Mouse (Mus musculus) midbrain, embryonic 12.5 days (tissue): ENCODE measurements around the gene Sub1. TPM values are rescaled to one million over a fixed set of nuclear protein-coding genes. Genes with fewer than 3 reads are reported as not detected.

Experiments
- ATAC-seq: fragments of 200-750 bp; cut with Nextera tagmentation; 2 replicates; pipeline ENCODE4 v1.8.0; 2017; ENCODE audit warnings: low read depth, moderate TSS enrichment, moderate library complexity; ENCODE audit not compliant: low FRiP score
- H3K27ac ChIP-seq: fragments of 300-500 bp; sonication (generic); replicated peaks from 2 replicates; pipeline ENCODE4 v1.5.1; 2016; ENCODE audit warnings: mild to moderate bottlenecking
- H3K27me3 ChIP-seq: fragments of 300-500 bp; sonication (generic); 2 replicates; pipeline ENCODE4 v1.6.1; 2016; ENCODE audit warnings: mild to moderate bottlenecking
- H3K36me3 ChIP-seq: fragments of 300-500 bp; sonication (generic); 2 replicates; pipeline ENCODE4 v1.6.1; 2016
- H3K4me1 ChIP-seq: fragments of 300-500 bp; sonication (generic); 2 replicates; pipeline ENCODE4 v1.6.1; 2016
- H3K4me2 ChIP-seq: fragments of 300-500 bp; sonication (generic); replicated peaks from 2 replicates; pipeline ENCODE4 v1.6.1; 2016; ENCODE audit warnings: mild to moderate bottlenecking, moderate library complexity
- H3K4me3 ChIP-seq: fragments of 300-500 bp; sonication (generic); 2 replicates; pipeline ENCODE4 v1.5.1; 2016; ENCODE audit warnings: mild to moderate bottlenecking
- H3K9ac ChIP-seq: fragments of 300-500 bp; sonication (generic); replicated peaks from 2 replicates; pipeline ENCODE4 v1.6.1; 2016; ENCODE audit warnings: mild to moderate bottlenecking, moderate library complexity
- H3K9me3 ChIP-seq: fragments of 300-500 bp; sonication (generic); 2 replicates; pipeline ENCODE4 v1.6.1; 2016; ENCODE audit warnings: mild to moderate bottlenecking
- WGBS: fragments of 180-500 bp; shearing (Covaris S2); methylation state at CpG from one replicate; pipeline ENCODE4 v1.1.7; 2016; 5-methylcytosine and 5-hydroxymethylcytosine counted together
- polyA plus RNA-seq: library from polyadenylated mRNA; unstranded; fragments of >200 nt; fragmentation: Nextera tagmentation; extraction: Ambion mirVana; gene quantifications from 2 replicates; pipeline ENCODE4 v1.2.1, GENCODE M21; 2016

Sub1 gene
- polyA plus RNA-seq, 1 experiment from 2014 or later, result 665 TPM

DNA sequence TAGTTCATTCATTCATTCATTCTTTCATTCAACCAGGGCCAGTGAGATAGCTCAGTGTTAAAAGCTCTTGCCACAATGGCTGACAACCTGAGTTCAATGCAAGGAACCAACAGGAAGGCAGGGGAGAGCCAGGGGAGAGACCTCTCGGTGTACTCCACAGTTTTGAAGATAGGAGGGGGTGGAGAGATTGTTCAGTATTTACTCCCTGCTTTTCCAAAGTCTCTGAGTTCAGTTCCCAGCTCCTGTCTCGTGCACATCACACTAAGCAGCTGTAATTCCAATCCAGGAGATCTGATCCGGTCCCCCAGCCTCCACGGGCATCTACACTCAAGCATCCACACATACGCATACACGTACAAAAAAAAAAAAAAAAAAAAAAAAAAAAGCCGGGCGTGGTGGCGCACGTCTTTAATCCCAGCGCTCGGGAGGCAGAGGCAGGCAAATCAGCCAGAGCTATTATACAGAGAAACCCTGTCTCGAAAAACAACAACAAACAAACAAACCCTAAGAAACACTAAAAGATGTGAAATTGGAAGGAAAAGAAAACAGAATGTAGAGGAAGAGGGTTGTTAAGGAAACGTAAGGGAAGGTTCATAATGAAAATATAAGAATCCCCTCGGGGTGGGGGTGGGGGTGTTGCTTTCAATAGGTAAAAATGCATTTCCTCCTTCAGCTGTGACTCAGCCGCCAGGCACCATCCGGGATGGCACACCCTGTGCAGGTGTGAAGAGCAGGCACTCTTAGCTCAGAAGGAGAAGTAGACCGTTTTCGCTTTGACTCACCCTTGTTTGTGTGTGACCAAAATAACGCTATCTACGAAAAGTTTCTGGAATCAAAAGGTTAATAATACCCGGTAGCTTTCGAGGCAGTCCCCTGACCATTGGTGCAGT, 13.2 kb upstream of the Sub1 start:
- Histone ChIP-seq H3K9me3 (no peaks in the 10 kb centered on the region), H3K4me2 (peak overlapping the region; percentile 23), H3K4me1 (no peaks in the 10 kb centered on the region), H3K27me3 (no peaks in the 10 kb centered on the region), H3K27ac (no peak overlapping the region), H3K9ac (no peak overlapping the region), H3K4me3 (no peak overlapping the region), H3K36me3 (no peaks in the 10 kb centered on the region)
- 73% methylated on average over 23 of the region's 23 CpGs for WGBS
- ATAC-seq, result no peak

DNA sequence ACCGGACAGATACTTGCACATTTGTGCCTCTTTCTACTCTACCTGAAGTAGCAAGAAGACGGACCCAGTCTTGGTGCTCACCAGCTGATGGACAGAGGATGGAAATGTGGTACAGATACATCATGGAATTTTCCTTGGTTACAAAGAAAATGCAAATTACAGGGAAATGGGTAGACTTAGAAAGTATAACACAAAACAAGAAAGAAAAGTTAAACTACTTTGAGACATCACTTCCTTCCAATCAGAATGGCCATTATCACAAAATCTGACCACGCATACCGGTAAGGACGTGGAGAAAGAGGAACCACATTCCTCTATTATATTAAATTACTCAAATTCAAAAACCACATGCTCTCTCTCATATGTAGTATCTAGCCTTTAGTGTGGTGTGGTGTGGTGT, 12.1 kb upstream of the Sub1 start:
- no peak overlapping the region for H3K4me2 ChIP-seq
- no peaks in the 10 kb centered on the region for H3K36me3 ChIP-seq
- 95% methylated on average over 5 of the region's 5 CpGs for WGBS
- no peaks in the 10 kb centered on the region for H3K27me3 ChIP-seq
- no peak for ATAC-seq
- no peak overlapping the region for H3K9ac ChIP-seq
- H3K9me3 ChIP-seq, result no peaks in the 10 kb centered on the region
- no peaks in the 10 kb centered on the region for H3K4me1 ChIP-seq
- H3K4me3 ChIP-seq, result no peak overlapping the region
- no peak overlapping the region for H3K27ac ChIP-seq

DNA sequence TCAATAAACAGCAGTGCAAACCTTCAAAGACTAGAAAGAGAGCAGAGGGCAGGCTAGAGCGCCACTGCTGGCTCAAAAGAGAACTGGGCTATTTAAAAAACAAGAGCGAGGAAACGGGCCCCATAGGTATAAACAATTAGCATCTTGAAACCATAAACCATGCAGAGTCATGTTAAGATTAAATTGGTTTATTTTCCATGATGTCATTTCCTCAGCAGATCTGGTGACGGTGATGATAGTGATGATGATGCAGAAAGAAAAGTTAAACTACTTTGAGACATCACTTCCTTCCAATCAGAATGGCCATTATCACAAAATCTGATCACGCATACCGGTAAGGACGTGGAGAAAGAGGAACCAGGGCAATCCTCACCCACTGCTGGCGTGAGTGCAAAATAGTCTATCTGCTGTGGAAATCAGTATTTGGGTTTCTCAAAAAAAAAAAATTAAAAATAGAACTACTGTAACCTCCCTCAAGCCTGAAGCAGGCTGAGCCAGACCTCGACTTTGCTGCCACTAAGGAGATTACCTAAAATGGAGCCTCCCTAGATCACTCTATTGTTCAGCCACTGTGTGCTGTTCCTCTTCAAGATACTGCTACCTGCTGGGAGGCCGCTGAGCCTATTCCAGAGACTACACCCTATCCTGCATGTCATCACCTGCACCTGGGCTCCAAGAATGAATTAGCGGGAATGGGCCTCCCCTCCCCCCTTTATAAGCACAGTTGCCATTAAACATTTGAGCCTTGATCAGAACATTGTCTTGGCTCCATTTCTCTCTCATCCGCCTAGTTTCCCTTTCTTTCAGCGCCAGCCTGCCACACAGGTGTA, 11.4 kb upstream of the Sub1 start:
- Histone ChIP-seq H3K4me3 (no peak overlapping the region), H3K27me3 (no peaks in the 10 kb centered on the region), H3K4me2 (no peak overlapping the region), H3K9ac (no peak overlapping the region), H3K36me3 (no peaks in the 10 kb centered on the region), H3K27ac (no peak overlapping the region), H3K4me1 (no peaks in the 10 kb centered on the region), H3K9me3 (no peaks in the 10 kb centered on the region)
- ATAC-seq, result no peak
- WGBS, result 65% methylated on average over 13 of the region's 13 CpGs

DNA sequence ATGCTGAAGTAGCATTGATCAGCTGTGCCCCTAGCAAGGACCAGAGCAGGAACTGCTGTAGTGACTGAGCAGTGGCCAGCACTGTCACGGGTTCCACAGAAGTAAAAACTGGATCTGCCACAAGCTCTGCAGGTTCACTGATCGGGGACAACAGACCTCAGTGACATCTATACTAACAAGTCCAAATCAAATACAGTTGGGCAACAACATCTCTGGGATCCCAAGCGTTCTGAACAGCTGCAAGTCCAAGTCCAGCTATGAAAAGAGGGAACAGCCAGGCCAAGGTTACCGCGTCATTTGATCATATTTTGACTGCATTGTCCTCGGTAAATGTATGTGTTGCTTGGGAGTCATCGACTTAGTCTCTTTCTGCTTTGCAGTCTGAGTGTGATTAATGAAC, 10.6 kb upstream of the Sub1 start:
- no peak overlapping the region for H3K27ac ChIP-seq
- 88% methylated on average over 7 of the region's 7 CpGs for WGBS
- H3K4me3 ChIP-seq, result no peak overlapping the region
- no peaks in the 10 kb centered on the region for H3K4me1 ChIP-seq
- H3K9ac ChIP-seq, result no peak overlapping the region
- no peaks in the 10 kb centered on the region for H3K9me3 ChIP-seq
- H3K36me3 ChIP-seq, result no peaks in the 10 kb centered on the region
- ATAC-seq, result no peak
- H3K4me2 ChIP-seq, result no peak overlapping the region
- no peaks in the 10 kb centered on the region for H3K27me3 ChIP-seq

DNA sequence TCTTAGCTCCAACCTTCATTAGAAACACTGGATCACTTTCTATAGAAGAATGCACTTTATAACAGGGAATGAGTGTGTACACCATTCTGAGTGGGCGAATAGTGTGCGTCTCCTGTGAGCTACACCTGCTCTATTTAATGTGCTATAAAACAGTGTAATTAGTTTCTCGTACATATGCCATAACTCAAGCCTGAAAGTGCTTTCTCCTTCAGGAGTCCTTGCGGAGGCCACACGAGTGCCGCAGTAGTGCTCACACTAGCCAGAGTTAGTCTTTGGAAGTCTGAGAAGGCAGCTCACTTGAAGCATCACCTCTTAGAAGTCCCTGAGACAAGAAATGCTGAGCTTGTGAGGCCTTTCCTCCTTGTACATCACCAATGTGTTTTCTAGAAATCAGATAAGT, 9.4 kb upstream of the Sub1 start:
- no peak overlapping the region for H3K4me3 ChIP-seq
- H3K36me3 ChIP-seq, result no peaks in the 10 kb centered on the region
- no peak overlapping the region for H3K27ac ChIP-seq
- H3K27me3 ChIP-seq, result no peaks in the 10 kb centered on the region
- no peak overlapping the region for H3K4me2 ChIP-seq
- 92% methylated on average over 6 of the region's 6 CpGs for WGBS
- no peaks in the 10 kb centered on the region for H3K4me1 ChIP-seq
- H3K9ac ChIP-seq, result no peak overlapping the region
- H3K9me3 ChIP-seq, result no peaks in the 10 kb centered on the region
- ATAC-seq, result no peak

DNA sequence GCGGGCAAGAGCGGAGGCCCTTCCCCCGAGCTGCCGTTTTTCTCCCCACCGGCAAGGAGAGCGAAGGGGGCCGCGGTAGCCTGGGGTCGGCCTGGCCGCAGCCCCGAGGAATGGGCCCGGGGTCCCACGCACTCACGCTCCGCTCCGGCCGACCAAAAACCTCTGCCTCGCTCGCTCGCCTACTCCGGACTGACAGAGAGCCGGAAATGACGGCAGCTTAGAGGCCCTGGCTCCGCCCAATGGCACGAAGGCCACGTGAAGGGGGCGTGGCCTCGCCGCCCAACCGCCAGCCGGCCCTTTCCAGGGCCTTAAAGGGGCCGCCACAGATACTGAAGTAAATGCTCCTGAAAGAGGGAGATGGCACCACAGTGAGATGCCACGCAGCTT, 975 bp downstream of the Sub1 start:
- Histone ChIP-seq H3K27ac (peak overlapping the region; percentile 89), H3K36me3 (peaks cover 17% of the 10 kb centered on the region), H3K9me3 (no peaks in the 10 kb centered on the region), H3K4me1 (peaks cover 19% of the 10 kb centered on the region), H3K27me3 (no peaks in the 10 kb centered on the region), H3K4me3 (peak overlapping the region; percentile 80), H3K9ac (peak overlapping the region; percentile 95), H3K4me2 (peak overlapping the region; percentile 65)
- WGBS, result under 1% methylated on average over 33 of the region's 33 CpGs
- peak; percentile 100 for ATAC-seq

DNA sequence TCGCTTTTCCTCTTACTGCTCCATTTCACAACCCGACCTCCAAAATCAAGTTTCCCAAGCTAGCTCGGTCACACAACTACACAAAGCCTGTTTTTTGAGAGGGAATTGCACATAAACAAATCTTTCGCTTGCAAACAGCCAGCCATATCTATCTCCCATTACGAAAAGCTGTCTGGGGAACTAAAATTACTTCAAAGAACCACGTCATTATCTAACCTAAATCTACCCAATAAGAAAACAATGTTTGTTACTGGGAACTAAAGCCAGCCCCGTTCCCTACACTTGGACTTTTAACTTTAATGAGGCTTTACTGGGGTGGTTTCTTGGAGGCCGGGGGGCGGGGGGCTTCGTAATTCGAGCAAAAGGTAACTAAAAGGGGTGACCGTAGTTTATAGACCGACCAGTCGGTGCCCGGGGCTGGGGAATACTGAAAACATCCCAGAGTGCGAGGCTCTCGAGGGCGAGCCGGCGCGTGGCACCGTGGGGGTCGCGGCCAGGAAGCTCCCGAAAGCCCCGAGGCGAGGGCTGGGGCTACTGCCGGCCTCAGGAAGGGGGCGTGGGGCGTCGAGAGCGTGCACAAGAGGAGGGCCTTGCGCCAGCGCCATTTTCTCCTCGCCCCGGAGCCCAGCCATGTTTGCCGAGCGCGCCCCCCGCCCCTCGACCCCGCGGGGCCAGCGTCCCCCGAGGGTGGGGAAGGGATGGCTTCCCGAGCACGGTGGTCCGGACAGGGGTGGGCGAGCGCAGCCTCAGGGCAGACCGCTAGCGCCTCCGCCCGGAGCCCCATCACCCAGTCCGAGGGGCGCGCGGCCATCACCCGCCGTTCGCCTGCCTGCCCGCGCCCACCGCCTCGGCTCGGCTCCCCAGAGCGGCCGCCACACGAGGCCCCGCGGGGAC, 1.6 kb downstream of the Sub1 start:
- Histone ChIP-seq H3K9me3 (no peaks in the 10 kb centered on the region), H3K27ac (peak overlapping the region; percentile 89), H3K4me2 (peak overlapping the region; percentile 65), H3K27me3 (no peaks in the 10 kb centered on the region), H3K9ac (peak overlapping the region; percentile 95), H3K4me3 (peak overlapping the region; percentile 80), H3K36me3 (peaks cover 24% of the 10 kb centered on the region), H3K4me1 (peaks cover 19% of the 10 kb centered on the region)
- ATAC-seq, result peak; percentile 86
- 2% methylated on average over 45 of the region's 71 CpGs for WGBS

DNA sequence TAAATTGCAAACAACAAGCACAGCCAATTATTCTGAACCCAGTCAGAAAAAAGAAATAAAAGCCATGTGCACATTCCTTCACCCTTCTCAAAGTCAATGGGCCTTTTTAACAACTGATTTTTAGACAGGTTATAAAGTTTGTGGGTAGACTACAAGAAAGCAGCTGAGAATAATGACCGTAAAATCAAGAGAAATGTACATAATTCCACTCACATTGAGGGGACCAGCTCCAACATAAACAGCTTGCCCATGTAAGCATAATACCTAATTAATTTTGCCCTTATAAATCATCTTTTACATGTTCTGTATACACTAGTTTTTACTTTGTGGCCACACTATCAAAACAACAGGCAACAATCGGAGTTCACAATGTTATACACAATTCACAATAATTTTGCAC, 2.8 kb downstream of the Sub1 start:
- 83% methylated on average over 2 of the region's 2 CpGs for WGBS
- H3K4me1 ChIP-seq, result peaks cover 19% of the 10 kb centered on the region

DNA sequence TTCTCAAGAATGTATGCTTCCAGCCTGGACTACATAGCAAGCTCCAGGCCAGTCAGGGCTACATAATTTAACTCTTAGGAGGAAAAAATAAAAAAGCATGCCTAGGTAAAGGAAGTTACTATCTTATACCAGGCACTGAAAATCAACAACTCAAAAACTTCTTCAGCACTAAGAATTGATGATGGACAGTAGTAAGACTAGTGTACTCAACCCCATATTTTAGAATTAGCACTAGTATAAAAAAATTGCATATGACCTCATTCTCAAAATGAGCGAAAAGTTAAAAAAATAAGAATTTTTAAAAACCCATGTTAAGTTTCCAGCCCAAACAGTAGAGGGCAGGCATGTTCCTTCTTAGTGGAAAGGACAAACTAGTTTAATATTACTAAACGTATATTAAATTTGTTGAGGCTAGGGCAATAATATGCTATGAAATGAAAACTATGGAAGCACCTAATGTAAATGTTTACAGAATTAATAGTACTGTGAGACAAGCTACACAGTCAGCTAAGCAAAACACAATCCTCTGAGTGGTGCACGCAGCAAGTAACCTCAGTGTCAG, 5.2 kb downstream of the Sub1 start:
- Histone ChIP-seq H3K9me3 (no peaks in the 10 kb centered on the region), H3K9ac (no peak overlapping the region), H3K4me2 (no peak overlapping the region), H3K36me3 (peaks cover 58% of the 10 kb centered on the region), H3K4me3 (no peak overlapping the region), H3K4me1 (peaks cover 19% of the 10 kb centered on the region), H3K27me3 (no peaks in the 10 kb centered on the region), H3K27ac (no peak overlapping the region)
- ATAC-seq, result no peak
- 83% methylated on average over 3 of the region's 3 CpGs for WGBS

More for the DNA sequence above, 2.8 kb downstream of the Sub1 start:
- no peak overlapping the region for H3K9ac ChIP-seq
- H3K9me3 ChIP-seq, result no peaks in the 10 kb centered on the region
- H3K27ac ChIP-seq, result no peak overlapping the region
- peaks cover 35% of the 10 kb centered on the region for H3K36me3 ChIP-seq
- H3K4me3 ChIP-seq, result no peak overlapping the region
- H3K4me2 ChIP-seq, result peak overlapping the region; percentile 65
- no peak for ATAC-seq
- H3K27me3 ChIP-seq, result no peaks in the 10 kb centered on the region

DNA sequence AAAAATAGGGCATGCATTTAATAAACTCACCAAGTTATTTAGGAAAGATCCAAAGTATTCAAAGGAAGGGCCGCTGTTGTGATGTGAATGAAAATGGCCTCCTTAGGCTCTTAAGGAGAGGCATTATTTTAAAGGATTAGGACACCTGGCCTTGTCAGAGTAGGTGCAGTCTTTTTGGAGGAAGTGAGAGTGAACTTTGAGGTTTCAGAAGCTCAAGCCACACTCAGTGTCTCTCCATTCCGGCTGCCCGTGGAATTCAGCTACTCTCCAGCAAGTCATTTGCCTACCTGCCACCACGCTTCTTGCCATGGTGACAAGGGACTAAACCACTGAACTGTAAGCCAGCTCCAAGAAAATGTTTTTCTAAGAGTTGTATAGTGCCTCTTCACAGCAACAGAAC, 8.2 kb downstream of the Sub1 start:
- ATAC-seq, result no peak
- Histone ChIP-seq H3K27ac (no peak overlapping the region), H3K4me3 (no peak overlapping the region), H3K36me3 (peaks cover 85% of the 10 kb centered on the region), H3K4me1 (peaks cover 5% of the 10 kb centered on the region; the same call in 1 of the 2 replicates), H3K9ac (no peak overlapping the region), H3K9me3 (no peaks in the 10 kb centered on the region), H3K4me2 (no peak overlapping the region), H3K27me3 (no peaks in the 10 kb centered on the region)
- WGBS, result 91% methylated on average over 4 of the region's 4 CpGs

DNA sequence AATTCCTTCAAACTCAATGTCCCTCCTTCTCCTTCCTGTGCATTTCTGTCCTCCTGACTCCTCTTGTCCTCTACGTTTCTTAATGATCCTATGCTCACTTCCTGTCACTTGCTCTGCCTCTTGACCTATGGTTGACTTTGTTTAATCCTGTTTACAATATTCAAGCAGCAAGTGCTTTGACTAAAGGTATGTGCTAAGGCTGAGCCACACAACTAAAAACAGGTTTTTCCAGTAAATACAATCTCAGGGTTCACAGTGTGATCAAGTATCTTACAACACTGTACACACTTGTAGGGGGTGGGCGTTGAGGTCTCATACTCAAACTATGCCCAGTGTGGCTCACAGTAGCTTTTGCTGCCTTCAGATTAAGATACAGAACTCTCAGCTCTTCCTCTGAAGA, 8.9 kb downstream of the Sub1 start:
- H3K9ac ChIP-seq, result no peak overlapping the region
- ATAC-seq, result no peak
- H3K36me3 ChIP-seq, result peaks cover 86% of the 10 kb centered on the region
- H3K27me3 ChIP-seq, result no peaks in the 10 kb centered on the region
- H3K4me3 ChIP-seq, result no peak overlapping the region
- no peaks in the 10 kb centered on the region for H3K4me1 ChIP-seq
- WGBS, result 89% methylated on average over 2 of the region's 2 CpGs
- H3K27ac ChIP-seq, result no peak overlapping the region
- H3K4me2 ChIP-seq, result no peak overlapping the region
- no peaks in the 10 kb centered on the region for H3K9me3 ChIP-seq
